Mouse (Mus musculus): ENCODE results near the gene Spc24. TPM values are rescaled to one million over a fixed set of nuclear protein-coding genes. Genes with fewer than 3 reads are reported as not detected.
A peak's percentile ranks its signal among the peaks of the same experiment; 100 is the strongest.

Spc24 gene
- polyA plus RNA-seq, 1 experiment from 2014 or later: 173 TPM

- no peak for TF ChIP-seq CTCF (IDR thresholded peaks at IDR 0.05; ENCODE audit: low read depth)
- H3K36me3 ChIP-seq (ENCODE audit: insufficient read depth): peaks cover 43% of the 10 kb centered on the region
- peak; percentile 6; the same call in 1 of the 2 replicates for ATAC-seq (ENCODE audit: insufficient read depth)
- H3K9ac ChIP-seq: no peak overlapping the region
- WGBS: 58% methylated on average over 13 of the region's 13 CpGs
- H3K4me3 ChIP-seq (ENCODE audit: low read depth, low read length): no peak overlapping the region
- H3K27ac ChIP-seq (ENCODE audit: low read depth): peak overlapping the region; percentile 66; the same call in 1 of the 2 replicates
- no peaks in the 10 kb centered on the region for H3K9me3 ChIP-seq (ENCODE audit: low read depth, low read length)
- H3K27me3 ChIP-seq (ENCODE audit: insufficient read depth, low read length): no peaks in the 10 kb centered on the region
- DNase-seq: peak; percentile 45
- H3K4me2 ChIP-seq: no peak overlapping the region
- peaks cover 20% of the 10 kb centered on the region for H3K4me1 ChIP-seq (ENCODE audit: insufficient read depth)
Observed at GRCm38 (mm10) chr9:21754516-21755321, 5.4 kb downstream of the Spc24 start.

DNA sequence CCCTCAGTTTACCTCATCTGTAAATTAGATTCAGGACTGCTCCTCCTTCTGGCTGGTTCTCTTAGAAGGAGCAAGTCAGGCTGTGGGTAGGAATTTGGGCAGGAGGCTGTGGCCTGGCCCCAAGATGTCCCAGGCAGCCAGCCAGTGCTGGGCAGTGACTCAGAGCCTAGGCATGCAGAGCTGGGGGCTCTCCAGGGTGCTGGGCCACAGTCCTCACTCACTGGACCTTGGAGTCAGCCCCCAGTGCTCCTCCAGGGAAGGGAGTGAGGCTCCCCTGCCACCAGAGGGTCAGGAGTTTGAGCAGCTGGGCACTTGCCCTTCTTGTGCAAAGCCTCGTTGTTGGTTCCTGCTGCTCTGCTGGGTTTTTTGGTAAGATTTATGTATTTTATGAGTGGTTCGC is 6.1 kb downstream of the Spc24 start:
- DNase-seq (peak; percentile 68), ATAC-seq (ENCODE audit: insufficient read depth) (peak; percentile 60; the same call in 1 of the 2 replicates)
- H3K27ac ChIP-seq (ENCODE audit: low read depth): peak overlapping the region; percentile 66
- H3K4me1 ChIP-seq (ENCODE audit: insufficient read depth): peaks cover 14% of the 10 kb centered on the region
- H3K4me3 ChIP-seq (ENCODE audit: low read depth, low read length): no peak overlapping the region
- H3K9ac ChIP-seq: no peak overlapping the region
- peaks cover 50% of the 10 kb centered on the region for H3K36me3 ChIP-seq (ENCODE audit: insufficient read depth)
- 66% methylated on average over 2 of the region's 2 CpGs for WGBS
- no peak overlapping the region for H3K4me2 ChIP-seq
- TF ChIP-seq CTCF (IDR thresholded peaks at IDR 0.05; ENCODE audit: low read depth): no peak
- H3K9me3 ChIP-seq (ENCODE audit: low read depth, low read length): no peaks in the 10 kb centered on the region
- H3K27me3 ChIP-seq (ENCODE audit: insufficient read depth, low read length): no peaks in the 10 kb centered on the region

DNA sequence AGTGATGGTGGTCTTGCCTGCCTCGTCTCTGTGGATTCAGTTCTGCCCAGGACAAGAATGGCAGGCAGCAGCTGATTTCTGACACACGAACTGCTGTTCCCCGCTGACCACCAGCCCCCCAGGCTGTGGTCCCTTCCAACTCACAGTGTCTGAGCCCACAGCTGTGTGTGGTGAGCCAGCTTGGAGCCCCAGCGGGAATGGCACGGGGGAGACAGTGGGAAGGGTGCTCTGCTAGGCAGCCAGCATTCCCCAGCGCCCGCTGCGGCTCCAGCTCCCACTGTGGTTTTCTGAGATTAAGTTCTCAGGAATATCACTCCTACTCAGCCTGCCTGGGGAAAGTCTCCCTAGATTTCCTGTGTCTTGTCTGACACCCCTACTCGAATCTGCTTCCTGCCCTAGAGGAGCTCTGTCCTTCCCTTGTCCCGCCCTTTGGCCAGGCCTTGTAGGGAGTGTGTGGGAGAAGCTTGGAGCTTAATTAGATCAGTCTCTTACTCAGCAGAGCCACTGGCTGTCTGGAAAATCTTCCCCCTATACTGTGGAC is 7.8 kb downstream of the Spc24 start:
- no peaks in the 10 kb centered on the region for H3K27me3 ChIP-seq (ENCODE audit: insufficient read depth, low read length)
- ATAC-seq (ENCODE audit: insufficient read depth) (no peak), DNase-seq (peak; percentile 49)
- no peak overlapping the region for H3K4me2 ChIP-seq
- H3K4me1 ChIP-seq (ENCODE audit: insufficient read depth): peaks cover 10% of the 10 kb centered on the region
- no peak overlapping the region for H3K4me3 ChIP-seq (ENCODE audit: low read depth, low read length)
- no peak for TF ChIP-seq CTCF (IDR thresholded peaks at IDR 0.05; ENCODE audit: low read depth)
- no peaks in the 10 kb centered on the region for H3K9me3 ChIP-seq (ENCODE audit: low read depth, low read length)
- no peak overlapping the region for H3K9ac ChIP-seq
- H3K36me3 ChIP-seq (ENCODE audit: insufficient read depth): peaks cover 62% of the 10 kb centered on the region
- WGBS: 41% methylated on average over 10 of the region's 10 CpGs
- peak overlapping the region; percentile 67; the same call in 1 of the 2 replicates for H3K27ac ChIP-seq (ENCODE audit: low read depth)

GRCm38 (mm10) chr9:21751347-21751746 is 8.8 kb downstream of the Spc24 start:
- H3K27ac ChIP-seq (ENCODE audit: low read depth): 0 out of 2 replicates have a peak overlapping the region, but pooled peaks have one; percentile 4
- H3K36me3 ChIP-seq (ENCODE audit: insufficient read depth): peaks cover 64% of the 10 kb centered on the region
- ATAC-seq (ENCODE audit: insufficient read depth): no peak
- H3K4me1 ChIP-seq (ENCODE audit: insufficient read depth): peaks cover 10% of the 10 kb centered on the region
- no peak overlapping the region for H3K4me2 ChIP-seq
- DNase-seq: no peak
- no peak overlapping the region for H3K4me3 ChIP-seq (ENCODE audit: low read depth, low read length)
- no peaks in the 10 kb centered on the region for H3K9me3 ChIP-seq (ENCODE audit: low read depth, low read length)
- peak; percentile 33; the same call in 1 of the 2 replicates for TF ChIP-seq CTCF (IDR thresholded peaks at IDR 0.05; ENCODE audit: low read depth)
- H3K9ac ChIP-seq: no peak overlapping the region
- WGBS: 56% methylated on average over 6 of the region's 6 CpGs
- no peaks in the 10 kb centered on the region for H3K27me3 ChIP-seq (ENCODE audit: insufficient read depth, low read length)

- Histone ChIP-seq H3K9me3 (ENCODE audit: low read depth, low read length) (no peaks in the 10 kb centered on the region), H3K27me3 (ENCODE audit: insufficient read depth, low read length) (no peaks in the 10 kb centered on the region), H3K9ac (no peak overlapping the region), H3K27ac (ENCODE audit: low read depth) (peak overlapping the region; percentile 75), H3K36me3 (ENCODE audit: insufficient read depth) (peaks cover 66% of the 10 kb centered on the region), H3K4me2 (no peak overlapping the region), H3K4me1 (ENCODE audit: insufficient read depth) (peaks cover 10% of the 10 kb centered on the region), H3K4me3 (ENCODE audit: low read depth, low read length) (no peak overlapping the region)
- no peak for TF ChIP-seq CTCF (IDR thresholded peaks at IDR 0.05; ENCODE audit: low read depth)
- DNase-seq (peak; percentile 26), ATAC-seq (ENCODE audit: insufficient read depth) (no peak)
- WGBS: 70% methylated on average over 3 of the region's 3 CpGs
Observed at GRCm38 (mm10) chr9:21750370-21750769, 9.7 kb downstream of the Spc24 start.

DNA sequence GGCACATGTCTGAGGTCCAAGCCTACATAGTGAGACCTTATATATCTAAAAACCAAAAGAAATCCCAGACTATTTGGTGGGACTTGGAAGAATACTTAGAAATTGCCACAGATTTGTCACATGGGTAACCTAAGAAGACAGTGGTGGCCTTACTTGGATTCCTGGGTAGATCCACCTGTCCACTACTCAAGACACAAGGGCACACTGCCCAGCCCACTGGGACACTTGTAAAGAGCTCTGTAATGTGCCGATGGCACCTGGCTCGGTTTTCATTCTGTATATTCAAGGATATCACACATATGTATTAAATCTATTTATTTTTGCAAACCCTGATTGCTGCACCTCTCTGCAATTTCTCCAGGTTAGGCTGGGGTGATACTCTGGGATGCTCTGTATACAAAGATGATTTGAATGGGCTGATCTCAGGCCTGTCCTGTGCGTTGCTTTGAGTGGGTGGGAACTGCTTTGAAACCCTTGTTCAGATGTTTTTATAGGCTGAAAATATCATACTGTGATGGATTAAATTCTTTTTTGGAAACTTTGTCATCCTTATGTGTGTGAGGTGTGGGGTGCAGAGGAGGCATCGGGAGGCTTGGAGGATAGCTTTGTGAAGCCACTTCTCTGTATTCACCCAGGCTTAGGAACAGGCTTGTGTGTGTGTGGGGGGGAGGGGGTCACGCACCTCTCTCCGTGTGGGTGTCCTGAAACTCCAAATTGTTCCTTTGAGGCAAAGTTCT is 10.6 kb downstream of the Spc24 start:
- Histone ChIP-seq H3K4me2 (no peak overlapping the region), H3K9me3 (ENCODE audit: low read depth, low read length) (no peaks in the 10 kb centered on the region), H3K36me3 (ENCODE audit: insufficient read depth) (peaks cover 68% of the 10 kb centered on the region), H3K9ac (no peak overlapping the region), H3K27ac (ENCODE audit: low read depth) (peak overlapping the region; percentile 75; the same call in 1 of the 2 replicates), H3K4me1 (ENCODE audit: insufficient read depth) (peaks cover 10% of the 10 kb centered on the region), H3K27me3 (ENCODE audit: insufficient read depth, low read length) (no peaks in the 10 kb centered on the region), H3K4me3 (ENCODE audit: low read depth, low read length) (no peak overlapping the region)
- 76% methylated on average over 6 of the region's 6 CpGs for WGBS
- ATAC-seq (ENCODE audit: insufficient read depth): no peak
- TF ChIP-seq CTCF (IDR thresholded peaks at IDR 0.05; ENCODE audit: low read depth): no peak
- DNase-seq: no peak

Data from lung, embryonic 14.5 days (tissue).